Mouse (Mus musculus) forebrain, embryonic 16.5 days (tissue): ENCODE measurements at regions not wholly inside any gene's neighbourhood (a gene's known extent, or its start where the extent isn't known, plus 50 kb on each side); places are given as distances from the start of the nearest gene placed in this dataset.

Experiments used
- ATAC-seq: fragments of 200-750 bp; cut with Nextera tagmentation; 2 replicates; pipeline ENCODE4 v1.8.0; 2017; ENCODE audit warnings: mild to moderate bottlenecking, moderate library complexity
- H3K27ac ChIP-seq: fragments of 300-500 bp; sonication (generic); 2 replicates; pipeline ENCODE4 v1.5.1; 2014; ENCODE audit warnings: low read length, control low read depth
- H3K27me3 ChIP-seq: fragments of 300-500 bp; sonication (generic); replicated peaks from 2 replicates; pipeline ENCODE4 v1.6.1; 2014; ENCODE audit warnings: low read length; ENCODE audit not compliant: control insufficient read depth, insufficient read depth
- H3K36me3 ChIP-seq: fragments of 300-500 bp; sonication (generic); 2 replicates; pipeline ENCODE4 v1.6.1; 2014; ENCODE audit not compliant: control insufficient read depth, insufficient read depth
- H3K4me1 ChIP-seq: fragments of 300-500 bp; sonication (generic); replicated peaks from 2 replicates; pipeline ENCODE4 v1.6.1; 2014; ENCODE audit warnings: low read length; ENCODE audit not compliant: control insufficient read depth, insufficient read depth
- H3K4me2 ChIP-seq: fragments of 300-500 bp; sonication (generic); 2 replicates; pipeline ENCODE4 v1.6.1; 2014; ENCODE audit warnings: mild to moderate bottlenecking, low read length, control low read depth
- H3K4me3 ChIP-seq: fragments of 300-500 bp; sonication (generic); replicated peaks from 2 replicates; pipeline ENCODE4 v1.5.1; 2014; ENCODE audit warnings: mild to moderate bottlenecking, low read length, control low read depth
- H3K9ac ChIP-seq: fragments of 300-500 bp; sonication (generic); replicated peaks from 2 replicates; pipeline ENCODE4 v1.6.1; 2014; ENCODE audit warnings: low read depth, low read length, control low read depth
- H3K9me3 ChIP-seq: fragments of 300-500 bp; sonication (generic); 2 replicates; pipeline ENCODE4 v1.6.1; 2016; ENCODE audit warnings: low read length; ENCODE audit not compliant: control insufficient read depth
- whole genome bisulfite sequencing: fragments of 180-500 bp; shearing (Covaris S2); extraction: QIAGEN DNeasy Blood & Tissue Kit; methylation state at CpG from one replicate; pipeline ENCODE4 v1.1.7; 2014; 5-methylcytosine and 5-hydroxymethylcytosine counted together

DNA sequence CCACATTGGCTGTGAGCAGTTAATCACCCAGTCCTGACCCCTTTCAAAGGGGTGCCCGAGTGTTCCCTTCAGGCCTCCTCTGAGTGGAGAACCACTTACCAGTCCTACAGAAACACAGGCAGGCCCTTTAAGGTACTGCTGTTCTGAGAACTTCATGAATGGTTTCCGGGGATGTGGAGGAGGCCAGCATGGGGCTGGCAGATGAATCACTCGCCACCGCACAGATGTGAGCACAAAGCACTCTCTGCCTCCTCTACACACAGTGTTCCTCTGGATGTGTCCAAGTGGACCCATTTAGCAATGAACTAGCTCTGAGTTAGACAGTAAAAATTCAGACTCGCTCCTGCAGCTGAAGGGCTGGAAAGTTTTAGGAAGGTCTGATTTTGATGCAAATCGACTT lies 96.8 kb upstream of the Cbln4 start:
- ATAC-seq: no peak
- no peaks in the 10 kb centered on the region for H3K9me3 ChIP-seq
- no peak overlapping the region for H3K4me2 ChIP-seq
- H3K27ac ChIP-seq: no peak overlapping the region
- H3K36me3 ChIP-seq: no peaks in the 10 kb centered on the region
- H3K27me3 ChIP-seq: no peaks in the 10 kb centered on the region
- 26% methylated on average over 6 of the region's 6 CpGs for WGBS
- no peak overlapping the region for H3K4me3 ChIP-seq
- no peak overlapping the region for H3K9ac ChIP-seq
- peaks cover 3% of the 10 kb centered on the region; the same call in 1 of the 2 replicates for H3K4me1 ChIP-seq

DNA sequence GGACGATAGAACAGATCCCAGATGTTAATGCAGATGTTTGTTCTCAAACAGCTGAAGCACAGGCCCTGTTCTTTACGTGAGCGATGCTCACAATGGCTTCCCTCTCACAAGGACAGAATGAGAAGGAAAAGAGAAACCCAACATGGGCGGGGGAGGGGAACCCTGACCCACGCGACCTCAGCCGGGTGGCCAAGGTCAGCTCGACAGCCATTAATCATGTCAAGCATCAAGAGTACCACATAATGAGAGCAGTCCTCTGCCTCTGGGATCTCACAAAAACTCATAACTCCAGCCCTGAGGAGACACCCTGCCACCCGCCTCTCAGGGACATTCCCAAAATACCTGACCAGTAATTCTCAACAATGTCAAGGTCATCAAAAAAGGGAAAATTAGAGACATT lies 100.0 kb upstream of the Cbln4 start:
- no peak for ATAC-seq
- WGBS: 84% methylated on average over 9 of the region's 9 CpGs

DNA sequence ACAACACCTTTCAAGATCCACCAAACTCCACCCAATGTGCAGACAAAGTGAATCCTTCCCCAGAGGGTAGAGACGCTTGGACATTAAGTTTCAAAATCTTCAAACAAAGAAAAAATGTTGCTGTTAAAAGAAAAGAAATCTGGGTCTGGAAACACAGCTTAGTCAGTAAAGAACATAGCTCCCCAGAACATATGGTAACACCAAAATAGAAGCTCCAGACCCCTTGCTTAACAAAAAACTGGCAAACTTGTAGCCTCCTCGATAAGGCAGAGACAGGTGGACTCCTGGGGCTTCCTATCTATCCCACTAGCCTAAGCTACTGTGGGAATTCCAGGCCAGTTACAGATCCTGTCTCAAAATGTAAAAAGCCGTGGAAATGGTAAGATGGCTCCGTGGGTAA lies 99.6 kb upstream of the Mc3r start:
- 93% methylated on average over 4 of the region's 4 CpGs for WGBS
- Histone ChIP-seq H3K4me1 (no peaks in the 10 kb centered on the region), H3K4me2 (no peak overlapping the region), H3K27ac (no peak overlapping the region), H3K4me3 (no peak overlapping the region), H3K36me3 (no peaks in the 10 kb centered on the region), H3K27me3 (no peaks in the 10 kb centered on the region), H3K9me3 (peaks cover 7% of the 10 kb centered on the region; the same call in 1 of the 2 replicates), H3K9ac (no peak overlapping the region)
- ATAC-seq: no peak

More for the DNA sequence above, 100.0 kb upstream of the Cbln4 start:
- Histone ChIP-seq H3K36me3 (no peaks in the 10 kb centered on the region), H3K9me3 (no peaks in the 10 kb centered on the region), H3K4me2 (no peak overlapping the region), H3K9ac (no peak overlapping the region), H3K4me3 (no peak overlapping the region), H3K27ac (no peak overlapping the region), H3K27me3 (no peaks in the 10 kb centered on the region), H3K4me1 (peaks cover 3% of the 10 kb centered on the region; the same call in 1 of the 2 replicates)

DNA sequence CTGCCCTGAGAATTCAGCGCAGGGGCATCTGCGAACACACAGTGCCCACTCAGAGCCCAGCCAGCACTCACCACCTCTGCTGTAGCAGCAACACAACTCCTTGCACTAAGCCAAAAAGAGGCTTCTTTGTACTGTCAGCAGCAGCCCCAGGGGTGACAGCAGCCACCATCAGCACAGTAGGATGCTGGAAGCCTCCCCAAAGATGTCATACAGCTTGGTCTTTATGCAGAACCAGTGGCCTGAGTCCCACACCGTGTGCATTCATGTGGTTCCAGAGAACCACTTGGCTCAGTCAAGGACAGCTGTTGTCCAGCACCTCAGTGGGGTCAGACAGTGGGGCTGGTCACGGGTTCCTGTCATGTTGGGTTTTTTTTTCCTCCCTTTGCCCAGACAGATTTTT lies 98.6 kb upstream of the Mc3r start:
- Histone ChIP-seq H3K9me3 (peaks cover 7% of the 10 kb centered on the region; the same call in 1 of the 2 replicates), H3K9ac (no peak overlapping the region), H3K4me1 (no peaks in the 10 kb centered on the region), H3K4me2 (no peak overlapping the region), H3K27me3 (no peaks in the 10 kb centered on the region), H3K4me3 (no peak overlapping the region), H3K36me3 (no peaks in the 10 kb centered on the region), H3K27ac (no peak overlapping the region)
- 77% methylated on average over 4 of the region's 4 CpGs for WGBS
- ATAC-seq: no peak

DNA sequence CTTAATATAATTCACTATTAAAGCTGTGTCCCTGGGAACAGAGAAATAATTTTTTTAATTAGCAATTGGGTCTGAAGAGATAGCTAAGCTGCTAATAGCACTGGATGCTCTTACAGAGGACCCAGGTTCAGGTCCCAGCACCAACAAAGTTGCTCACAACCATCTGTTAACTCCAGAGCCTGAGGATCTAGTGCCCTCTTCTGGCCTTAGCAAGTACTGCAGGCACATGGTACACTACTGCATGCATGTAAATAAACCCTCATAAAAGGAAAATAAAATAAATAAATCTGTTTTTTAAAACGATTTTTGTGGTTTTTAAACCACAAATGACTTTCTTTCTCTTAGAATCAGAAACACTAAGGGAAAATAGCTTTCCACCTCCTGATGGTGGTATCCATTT lies 97.4 kb upstream of the Mc3r start:
- 75% methylated on average over 1 of the region's 1 CpGs for WGBS
- H3K9ac ChIP-seq: no peak overlapping the region
- no peaks in the 10 kb centered on the region for H3K4me1 ChIP-seq
- no peak for ATAC-seq
- H3K36me3 ChIP-seq: no peaks in the 10 kb centered on the region
- peaks cover 7% of the 10 kb centered on the region; the same call in 1 of the 2 replicates for H3K9me3 ChIP-seq
- no peak overlapping the region for H3K27ac ChIP-seq
- no peaks in the 10 kb centered on the region for H3K27me3 ChIP-seq
- H3K4me3 ChIP-seq: no peak overlapping the region
- H3K4me2 ChIP-seq: no peak overlapping the region

DNA sequence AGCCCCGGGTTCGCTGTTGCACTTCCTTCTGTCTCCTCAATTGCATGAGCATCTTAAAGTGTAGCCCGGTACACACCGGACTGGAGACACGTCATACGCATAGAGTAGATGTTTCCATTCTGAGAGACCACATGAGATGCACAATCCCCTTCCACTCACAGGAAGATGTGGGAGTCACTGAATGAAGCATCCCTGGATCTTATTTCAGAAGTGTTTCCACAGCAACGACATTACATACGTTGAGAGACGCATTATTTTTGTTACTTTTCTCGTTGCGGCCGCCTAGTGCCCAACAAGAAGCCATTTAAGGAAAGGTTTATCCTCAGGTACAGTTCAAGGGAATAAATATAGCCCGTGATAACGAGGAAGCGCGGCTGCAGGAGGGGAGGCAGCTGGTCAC lies 88.4 kb upstream of the Mc3r start:
- Histone ChIP-seq H3K9ac (no peak overlapping the region), H3K27me3 (no peaks in the 10 kb centered on the region), H3K4me2 (no peak overlapping the region), H3K27ac (no peak overlapping the region), H3K4me1 (no peaks in the 10 kb centered on the region), H3K4me3 (no peak overlapping the region), H3K9me3 (no peaks in the 10 kb centered on the region), H3K36me3 (no peaks in the 10 kb centered on the region)
- no peak for ATAC-seq
- 94% methylated on average over 16 of the region's 16 CpGs for WGBS

DNA sequence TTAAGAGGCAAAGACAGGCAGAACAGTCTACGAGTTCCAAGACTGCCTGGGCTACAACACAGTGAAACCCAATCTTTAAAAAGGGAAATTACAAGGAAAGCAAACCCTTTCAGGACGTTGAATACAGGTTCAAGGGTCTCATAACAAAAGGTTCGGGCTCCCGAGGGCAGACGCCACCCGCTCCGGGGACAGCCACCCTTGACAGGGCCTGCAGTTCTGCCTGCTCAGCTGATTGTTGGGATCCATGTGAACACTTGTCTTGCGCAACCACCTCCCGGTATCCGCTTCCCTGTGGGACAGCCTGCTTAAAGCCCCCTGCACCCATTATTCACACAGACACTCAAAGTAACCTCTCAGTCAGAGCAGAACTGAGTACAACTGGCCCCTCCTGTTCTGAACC lies 70.9 kb upstream of the Mc3r start:
- WGBS: 81% methylated on average over 10 of the region's 10 CpGs
- Histone ChIP-seq H3K4me3 (no peak overlapping the region), H3K27me3 (no peaks in the 10 kb centered on the region), H3K9me3 (no peaks in the 10 kb centered on the region), H3K36me3 (no peaks in the 10 kb centered on the region), H3K4me2 (no peak overlapping the region), H3K9ac (no peak overlapping the region), H3K27ac (no peak overlapping the region), H3K4me1 (no peaks in the 10 kb centered on the region; the same call in 1 of the 2 replicates)
- no peak for ATAC-seq

DNA sequence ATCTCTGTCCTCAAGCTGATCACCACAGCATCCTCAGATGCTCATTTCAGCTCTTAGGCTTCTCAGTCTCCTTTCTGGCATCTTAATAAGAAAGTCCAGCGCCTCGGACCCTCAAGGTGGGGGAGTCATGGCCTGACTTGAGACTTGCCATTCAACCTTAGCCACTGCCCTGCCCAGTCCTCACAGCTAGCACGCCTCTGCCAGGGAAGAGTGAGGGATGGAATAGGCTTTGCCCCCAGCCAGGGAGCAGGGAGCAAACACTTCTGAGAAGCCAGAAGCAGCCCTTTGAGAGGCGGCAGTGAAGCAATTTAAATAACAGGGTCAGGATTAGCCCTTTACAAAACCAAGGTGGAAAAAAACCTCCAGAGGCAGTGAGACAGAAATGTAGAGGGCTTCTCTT lies 69.0 kb upstream of the Mc3r start:
- Histone ChIP-seq H3K27ac (no peak overlapping the region), H3K4me1 (no peaks in the 10 kb centered on the region; the same call in 1 of the 2 replicates), H3K27me3 (no peaks in the 10 kb centered on the region), H3K4me2 (no peak overlapping the region), H3K36me3 (no peaks in the 10 kb centered on the region), H3K9me3 (no peaks in the 10 kb centered on the region), H3K4me3 (no peak overlapping the region), H3K9ac (no peak overlapping the region)
- WGBS: 36% methylated on average over 4 of the region's 4 CpGs
- no peak for ATAC-seq

DNA sequence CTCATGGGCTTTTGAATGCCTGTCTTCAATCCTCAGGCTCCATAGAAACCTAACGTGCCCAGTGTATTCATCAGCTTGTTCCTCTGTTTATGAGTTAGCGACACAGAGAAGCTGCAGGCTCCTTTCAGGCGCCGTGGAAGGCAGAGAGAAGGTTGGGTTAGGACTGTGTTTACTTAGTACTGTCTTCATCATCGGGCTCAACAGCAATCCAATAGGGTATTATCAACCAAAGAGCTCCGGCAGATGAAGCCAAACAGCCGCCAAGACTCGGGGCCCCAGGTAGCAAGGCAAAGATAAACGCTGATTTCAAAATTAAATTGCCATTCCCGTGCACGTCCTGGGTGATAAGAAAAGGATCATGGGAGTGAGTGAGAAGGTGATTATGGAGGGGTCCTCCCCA lies 50.5 kb upstream of the Mc3r start:
- no peak overlapping the region for H3K27ac ChIP-seq
- no peak overlapping the region for H3K4me2 ChIP-seq
- no peak overlapping the region for H3K9ac ChIP-seq
- no peak for ATAC-seq
- no peak overlapping the region for H3K4me3 ChIP-seq
- H3K4me1 ChIP-seq: no peaks in the 10 kb centered on the region
- 79% methylated on average over 11 of the region's 11 CpGs for WGBS
- H3K36me3 ChIP-seq: no peaks in the 10 kb centered on the region
- H3K9me3 ChIP-seq: no peaks in the 10 kb centered on the region
- H3K27me3 ChIP-seq: no peaks in the 10 kb centered on the region
